Mouse (Mus musculus): Measurements from ENCODE around the gene Casp1.

The Casp1 gene

DNA sequence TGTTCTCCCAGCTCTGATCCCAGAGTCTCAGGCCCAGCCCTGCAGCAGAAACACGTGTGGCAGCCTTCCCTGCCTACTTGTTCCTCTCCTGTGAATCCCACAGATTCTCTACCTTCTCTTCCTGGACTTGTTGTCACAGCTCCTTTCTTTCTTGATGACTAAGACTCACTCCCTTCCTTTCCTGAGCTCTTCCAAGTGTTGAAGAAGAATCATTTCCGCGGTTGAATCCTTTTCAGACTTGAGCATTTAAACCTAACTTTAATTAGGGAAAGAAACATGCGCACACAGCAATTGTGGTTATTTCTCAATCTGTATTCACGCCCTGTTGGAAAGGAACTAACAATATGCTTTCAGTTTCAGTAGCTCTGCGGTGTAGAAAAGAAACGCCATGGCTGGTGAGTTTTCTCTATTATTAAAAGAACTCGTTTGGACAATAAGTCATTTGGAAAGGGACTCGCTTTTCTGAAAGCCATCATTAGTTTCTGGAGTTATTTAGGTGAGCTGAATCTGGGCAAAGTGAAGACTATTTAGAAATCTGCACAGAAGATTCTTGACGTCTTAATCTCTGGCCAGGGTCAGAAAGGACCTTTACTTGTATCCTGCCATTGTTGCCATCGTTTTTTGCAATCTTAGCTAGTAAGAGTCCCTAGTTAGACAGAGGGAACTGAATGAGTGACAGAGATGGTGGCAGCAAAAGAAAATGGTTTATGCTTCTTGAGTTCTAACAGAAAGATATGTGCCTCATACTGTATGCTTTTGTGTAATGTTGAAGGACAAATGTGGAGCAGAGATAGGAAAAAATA lies at the start of gene Casp1:
Gene Casp1 (plus strand): TSS at position 189 of the 803 bp plus-strand sequence.
- peak; percentile 23 for DNase-seq (ENCODE audit: low read depth, low spot score)

DNA sequence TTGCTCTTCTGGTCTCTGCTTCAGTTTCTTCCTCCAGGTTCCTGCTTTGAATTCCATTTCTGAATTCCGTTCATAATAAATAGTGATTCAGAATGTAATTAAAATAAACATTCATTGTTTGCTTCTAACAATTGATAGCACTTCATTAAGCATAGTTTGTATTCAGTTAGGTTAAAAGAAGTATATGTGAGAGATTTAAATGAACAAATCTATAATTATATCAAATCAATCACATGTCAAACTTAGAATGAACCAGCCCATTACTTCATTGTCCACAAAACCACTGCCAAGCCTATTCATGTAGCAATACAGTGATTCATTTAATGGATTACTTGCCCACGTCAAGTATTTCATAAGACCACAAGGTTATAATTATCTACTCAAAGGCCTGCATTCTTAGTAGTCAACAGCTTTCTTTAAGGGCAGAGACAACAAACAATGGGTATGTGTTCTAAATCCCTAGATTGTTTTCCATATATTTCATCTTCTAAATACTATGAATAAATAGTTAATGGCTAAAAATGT lies 34.3 kb upstream of the Casp1 start:
- no peak for DNase-seq (ENCODE audit: low read depth, low spot score)

DNA sequence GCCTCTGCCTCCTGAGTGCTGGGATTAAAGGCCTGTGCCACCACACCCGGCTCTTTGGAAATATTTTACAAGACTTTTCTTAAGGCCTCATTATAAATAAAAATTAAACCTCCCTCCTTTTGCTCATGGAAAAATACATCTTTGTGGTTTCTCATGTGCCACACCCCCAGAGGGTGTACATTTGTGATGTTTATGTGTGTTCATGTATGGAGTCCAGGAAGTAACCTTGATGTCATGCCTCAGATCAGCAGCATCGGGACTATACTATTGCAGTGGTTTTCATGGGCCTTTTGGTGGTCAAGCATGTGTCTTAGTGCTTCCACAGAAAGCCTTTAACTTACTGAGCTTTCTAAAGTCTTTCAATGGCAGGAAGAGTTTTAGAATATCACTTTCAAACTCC lies 28.0 kb upstream of the Casp1 start:
- no peak for DNase-seq (ENCODE audit: low read depth, low spot score)

DNA sequence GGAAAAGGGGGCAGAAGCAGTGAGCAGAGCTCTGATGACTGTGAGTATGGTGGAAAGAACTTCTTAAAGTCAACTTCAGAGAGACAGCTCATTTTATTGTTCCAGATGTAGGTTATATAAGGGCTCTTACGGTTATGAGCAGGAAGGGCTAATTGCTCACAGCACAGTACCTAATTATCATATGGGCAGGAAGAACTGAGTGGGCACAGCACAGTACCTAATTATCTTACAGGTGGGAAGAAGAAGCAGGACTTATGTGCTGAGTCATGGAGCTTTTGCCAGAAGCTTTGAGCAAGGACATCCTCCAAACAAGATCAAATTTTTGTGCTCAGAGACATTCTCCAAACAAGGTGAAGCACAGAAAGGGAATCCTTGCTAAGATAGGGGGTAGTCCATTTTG lies 27.4 kb upstream of the Casp1 start:
- DNase-seq (ENCODE audit: low read depth, low spot score), result no peak

DNA sequence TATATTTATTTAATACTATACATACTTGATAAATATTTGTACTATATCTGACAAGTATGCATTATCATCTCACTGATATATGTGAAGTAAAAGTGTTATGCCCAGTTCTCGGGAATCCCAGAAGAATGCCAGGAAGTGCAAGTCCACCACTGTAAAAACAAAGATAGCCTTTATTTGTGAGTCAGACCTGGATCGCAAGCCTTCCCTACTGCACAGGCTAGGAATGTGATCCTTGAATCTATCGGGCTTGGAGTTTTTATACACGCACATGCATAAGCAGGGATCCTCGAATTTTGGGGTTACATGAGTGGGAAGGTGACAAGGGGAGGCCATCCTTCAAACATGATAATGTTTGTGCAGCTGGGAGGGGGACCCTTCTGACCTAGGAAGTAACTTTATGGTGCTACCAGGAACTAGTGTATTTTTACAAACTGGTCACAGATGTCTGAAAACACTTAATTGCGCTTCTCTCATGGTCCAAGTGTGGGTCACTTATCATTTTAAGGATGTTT lies 26.9 kb upstream of the Casp1 start:
- no peak for DNase-seq (ENCODE audit: low read depth, low spot score)

- no peak for DNase-seq (ENCODE audit: low read depth, low spot score)
Measured at GRCm38 (mm10) chr9:5286071-5286470, 12.2 kb upstream of the Casp1 start.

- DNase-seq (ENCODE audit: low read depth, low spot score), result no peak
Measured at GRCm38 (mm10) chr9:5286597-5286996, 11.7 kb upstream of the Casp1 start.

DNA sequence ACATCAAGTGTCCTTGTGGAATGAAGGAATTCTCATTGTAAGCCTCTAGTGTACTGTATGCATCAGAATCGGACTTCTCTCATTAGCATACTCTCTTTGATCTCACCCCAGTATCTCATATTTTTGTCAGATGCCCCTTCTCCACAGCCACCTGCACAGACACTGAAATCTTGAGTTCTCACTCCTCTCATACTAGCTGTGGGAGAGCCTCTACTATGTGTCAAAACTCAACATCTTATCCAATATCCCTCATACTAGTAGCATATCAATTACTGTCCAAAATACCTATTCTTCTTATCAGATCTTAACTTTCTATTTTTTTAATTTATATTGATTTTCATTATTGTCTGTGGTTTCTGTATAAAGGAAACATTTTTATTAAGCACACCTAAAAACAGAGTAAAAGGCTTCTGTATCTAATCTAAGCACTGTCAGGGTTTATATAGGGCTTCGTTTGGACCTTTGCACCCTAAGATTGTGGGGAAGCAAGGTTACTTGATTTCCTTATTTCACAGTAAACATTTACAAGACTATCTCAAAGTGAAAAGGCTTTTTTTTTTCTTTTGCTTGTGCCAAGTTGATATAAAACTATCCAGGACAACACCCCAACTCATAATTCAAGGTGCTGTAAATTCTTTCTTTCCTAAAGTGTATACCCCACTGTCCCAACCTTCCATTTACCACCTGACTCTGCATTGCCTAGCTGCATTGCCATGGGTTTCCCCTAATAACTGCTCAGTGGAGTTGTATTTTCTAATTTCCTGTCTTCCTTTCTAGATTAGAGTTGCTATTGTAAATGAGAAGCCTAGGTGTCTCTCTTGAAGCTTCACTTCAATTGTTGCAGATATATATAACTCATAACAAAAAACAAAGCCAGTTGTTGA lies 1.7 kb upstream of the Casp1 start:
- no peak for DNase-seq (ENCODE audit: low read depth, low spot score)

GRCm38 (mm10) chr9:5299132-5299381 lies 740 bp downstream of the Casp1 start:
- DNase-seq (ENCODE audit: low read depth, low spot score), result no peak

GRCm38 (mm10) chr9:5308561-5308960 lies 10.2 kb downstream of the Casp1 start, which contains the start of gene Casp4:
Casp4 (plus strand) TSS chr9:5308828.
- DNase-seq (ENCODE audit: low read depth, low spot score), result peak; percentile 27

GRCm38 (mm10) chr9:5310112-5310511 lies 11.8 kb downstream of the Casp1 start:
- no peak for DNase-seq (ENCODE audit: low read depth, low spot score)

DNA sequence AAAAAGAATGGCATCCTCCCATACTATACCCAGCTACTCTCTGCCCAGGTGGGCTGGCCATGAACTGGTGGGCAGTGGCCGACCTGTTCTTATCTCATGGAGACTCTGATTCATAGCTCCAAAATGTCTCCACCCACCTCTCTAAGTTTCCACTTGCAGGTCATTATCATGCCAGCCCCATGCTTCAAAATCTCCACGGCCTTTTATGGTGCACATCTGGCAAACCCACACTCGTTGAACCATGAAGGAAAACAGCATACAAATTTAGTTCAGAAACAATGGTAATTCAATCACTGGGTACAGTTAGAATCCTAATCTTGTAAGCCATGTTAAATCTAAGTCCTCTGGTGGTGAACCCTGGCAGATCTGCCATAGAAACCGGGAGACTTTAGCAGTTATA lies 13.1 kb downstream of the Casp1 start:
- DNase-seq (ENCODE audit: low read depth, low spot score), result no peak

DNA sequence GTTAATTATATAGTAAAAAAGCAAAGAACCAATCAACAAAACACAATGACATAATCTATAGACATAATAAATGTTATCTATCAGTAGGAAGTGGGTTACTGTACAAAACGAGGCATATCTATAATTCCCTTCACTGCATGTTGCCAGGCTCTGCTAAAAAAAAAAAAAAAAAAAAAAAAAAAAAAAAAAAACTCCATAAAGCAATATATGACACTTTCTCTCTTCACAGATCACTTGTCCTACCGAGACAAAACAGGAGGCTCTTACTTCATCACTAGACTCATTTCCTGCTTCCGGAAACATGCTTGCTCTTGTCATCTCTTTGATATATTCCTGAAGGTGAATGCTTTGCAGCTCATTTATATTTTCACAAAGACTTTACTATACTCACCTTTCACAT lies 29.9 kb downstream of the Casp1 start:
- DNase-seq (ENCODE audit: low read depth, low spot score), result no peak

GRCm38 (mm10) chr9:5332441-5332840 lies 34.1 kb downstream of the Casp1 start:
- no peak for DNase-seq (ENCODE audit: low read depth, low spot score)

GRCm38 (mm10) chr9:5333422-5333821 lies 35.1 kb downstream of the Casp1 start:
- DNase-seq (ENCODE audit: low read depth, low spot score), result no peak

DNA sequence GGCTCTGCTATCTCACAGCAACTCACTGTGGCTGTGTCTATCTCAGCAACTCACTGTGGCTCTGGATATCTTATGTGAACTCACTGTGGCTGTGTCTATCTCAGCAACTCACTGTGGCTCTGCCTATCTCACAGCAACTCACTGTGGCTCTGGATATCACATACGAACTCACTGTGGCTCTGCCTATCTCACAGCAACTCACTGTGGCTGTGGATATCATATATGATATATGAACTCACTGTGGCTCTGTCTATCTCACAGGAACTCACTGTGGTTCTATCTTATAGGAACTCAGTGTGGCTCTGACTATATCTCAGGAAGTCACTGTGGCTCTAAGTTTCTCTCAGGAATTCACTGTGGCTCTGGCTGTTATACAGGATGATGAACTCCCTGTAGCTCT lies 44.8 kb downstream of the Casp1 start:
- no peak for DNase-seq (ENCODE audit: low read depth, low spot score)

DNA sequence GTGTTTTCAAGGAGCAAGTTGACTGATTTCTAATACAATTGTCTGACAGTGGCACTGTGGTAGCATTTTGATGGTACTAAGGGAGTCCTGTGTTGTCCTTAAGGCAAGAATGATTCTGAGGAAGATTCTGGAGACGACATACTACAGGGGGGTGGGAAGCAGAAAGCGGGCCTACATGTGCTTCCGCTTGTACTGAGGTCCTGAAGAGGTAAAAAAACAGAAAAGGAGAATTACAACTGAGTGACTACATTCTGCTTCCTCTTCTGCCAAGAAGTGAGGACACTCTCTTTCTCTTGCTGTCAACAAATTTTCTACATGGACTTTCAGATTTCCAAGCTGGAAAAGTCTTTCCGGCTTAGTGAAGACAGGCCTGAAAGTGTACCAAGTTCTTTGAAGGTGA lies 45.8 kb downstream of the Casp1 start:
- no peak for DNase-seq (ENCODE audit: low read depth, low spot score)

DNA sequence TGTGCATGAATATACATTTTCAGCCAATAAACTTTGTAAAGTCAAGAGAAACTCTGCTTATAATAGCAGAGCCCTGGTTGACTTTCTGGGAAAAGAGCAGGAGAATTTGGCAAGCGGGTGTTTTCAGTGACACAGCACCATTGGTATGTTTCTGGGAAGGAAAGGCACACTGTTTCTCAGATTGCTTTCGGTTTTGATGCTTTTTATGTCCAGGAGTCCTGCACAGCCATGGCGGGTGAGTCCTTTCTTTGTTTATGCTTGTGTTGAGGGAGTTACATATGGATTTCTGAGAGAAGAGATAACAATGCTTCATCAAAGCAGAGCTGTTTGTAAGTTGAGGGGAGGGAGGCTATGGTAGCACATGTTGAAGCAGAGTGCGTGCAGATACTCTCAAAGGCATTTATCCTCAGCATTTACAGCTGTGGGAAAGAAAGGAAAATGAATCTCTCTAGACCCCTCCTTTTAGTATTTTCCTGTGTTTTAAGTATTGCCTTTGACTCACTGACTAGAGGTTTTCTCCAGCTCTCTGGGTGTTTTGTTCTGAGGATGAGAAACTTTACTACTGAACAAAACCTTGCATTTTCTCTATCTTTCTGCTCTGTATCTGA lies 47.1 kb downstream of the Casp1 start, which contains the start of gene Casp12:
Gene Casp12 (plus strand): TSS at position 140 of the 608 bp plus-strand sequence.
- peak; percentile 47 for DNase-seq (ENCODE audit: low read depth, low spot score)

DNA sequence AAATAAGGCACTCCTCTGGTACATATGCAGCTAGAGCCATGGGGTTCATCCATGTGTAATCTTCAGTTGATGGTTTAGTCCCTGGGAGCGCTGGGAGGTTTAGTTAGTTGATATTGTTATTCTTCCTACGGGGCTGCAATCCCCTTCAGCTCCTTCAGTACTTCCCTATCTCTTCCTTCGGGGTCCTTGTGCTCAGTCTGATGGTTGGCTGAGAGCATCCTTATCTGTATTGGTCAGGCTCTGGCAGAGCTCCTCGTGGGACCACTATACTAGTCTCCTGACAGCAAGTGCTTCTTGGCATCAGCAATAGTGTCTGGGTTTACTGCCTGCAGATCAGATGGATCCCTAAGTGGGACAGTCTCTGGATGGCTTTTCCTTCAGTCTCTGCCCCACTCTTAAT lies 49.1 kb downstream of the Casp1 start:
- DNase-seq (ENCODE audit: low read depth, low spot score), result no peak

- no peak for DNase-seq (ENCODE audit: low read depth, low spot score)
Measured at GRCm38 (mm10) chr9:5353673-5354072, 55.4 kb downstream of the Casp1 start.

DNA sequence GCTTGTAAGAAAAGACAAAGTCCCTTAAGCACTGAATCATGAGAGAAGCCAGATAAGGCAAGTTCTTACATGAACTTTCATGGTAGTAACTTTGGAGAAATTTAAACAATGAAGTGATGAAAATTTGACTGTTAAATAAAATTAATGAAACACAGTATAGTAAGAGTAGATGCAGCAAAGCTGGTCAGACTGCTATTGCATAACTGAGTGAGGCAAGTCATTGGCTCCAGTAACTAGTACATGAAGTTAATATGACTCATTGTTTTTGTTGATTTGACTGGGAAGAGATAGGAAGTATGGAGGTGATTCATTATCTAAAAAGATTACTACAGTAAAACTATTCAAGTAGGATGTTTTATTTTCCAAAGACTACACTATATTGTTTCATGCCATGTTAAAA lies 58.5 kb downstream of the Casp1 start:
- peak; percentile 33 for DNase-seq (ENCODE audit: low read depth, low spot score)

Measured in skeletal muscle tissue, adult 2 months (tissue).